Mouse (Mus musculus): ENCODE results near the gene Olfr314.

DNA sequence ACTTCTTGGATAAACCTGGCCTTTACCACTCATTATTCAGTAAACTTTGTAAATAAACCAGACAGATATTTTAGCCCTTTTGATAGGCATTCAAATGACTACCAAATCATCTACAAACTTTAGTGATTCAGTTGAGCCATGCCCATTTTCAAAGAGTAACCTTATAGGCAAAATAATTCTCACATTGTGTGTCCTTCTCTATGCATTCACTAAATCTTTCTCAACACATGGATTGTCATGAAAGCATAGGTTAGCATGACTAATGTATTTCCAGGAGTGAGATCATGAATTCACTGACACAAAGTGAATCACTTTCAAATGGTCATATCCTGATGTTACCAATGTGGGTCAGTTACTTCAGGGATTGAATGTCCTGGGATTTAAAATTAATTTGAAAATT is 9.9 kb upstream of the Olfr314 start, which contains the start of gene Olfr315:
- TF ChIP-seq CTCF (IDR thresholded peaks at IDR 0.05; ENCODE audit: low read depth) (no peak), EP300 (IDR thresholded peaks at IDR 0.05; ENCODE audit: low read depth) (no peak)
